Mouse (Mus musculus) ES-E14 (cell line): ENCODE data around the gene Pced1a. TPM values are rescaled to one million over a fixed set of nuclear protein-coding genes. Genes with fewer than 3 reads are reported as not detected.

Experiments
- DNase-seq: peaks from one replicate; pipeline ENCODE4 v3.0.0-alpha.2; 2013; ENCODE audit warnings: low read depth, low spot score
- H3K27ac ChIP-seq: 2 replicates; pipeline ENCODE4 v1.5.1; 2012; ENCODE audit warnings: low read depth, mild to moderate bottlenecking, low read length, moderate library complexity, mixed read lengths; ENCODE audit not compliant: poor library complexity, insufficient read depth, severe bottlenecking
- H3K36me3 ChIP-seq: 2 replicates; pipeline ENCODE4 v1.6.1; 2012; ENCODE audit warnings: mild to moderate bottlenecking, low read length, moderate library complexity, mixed read lengths; ENCODE audit not compliant: control insufficient read depth, poor library complexity, insufficient read depth, severe bottlenecking
- H3K4me1 ChIP-seq, 2 experiments: fragments of 150-350 bp in 1 of 2; sonication (generic) in 1 of 2; 2 replicates each; pipeline ENCODE4 v1.6.1; 2012; ENCODE audit warnings: low read length in 2 of 2, mild to moderate bottlenecking in 1 of 2, mixed read lengths in 1 of 2; ENCODE audit not compliant: control insufficient read depth in 2 of 2, insufficient read depth in 2 of 2, poor library complexity in 1 of 2
- H3K4me3 ChIP-seq, 2 experiments: fragments of 150-350 bp in 1 of 2; sonication (generic) in 1 of 2; 2 replicates each; pipeline ENCODE4 v1.5.1; 2012; ENCODE audit warnings: low read length in 2 of 2, low read depth in 1 of 2, mild to moderate bottlenecking in 1 of 2, mixed read lengths in 1 of 2; ENCODE audit not compliant: insufficient read depth in 1 of 2, poor library complexity in 1 of 2, severe bottlenecking in 1 of 2
- H3K9ac ChIP-seq: 2 replicates; pipeline ENCODE4 v1.6.1; 2012; ENCODE audit warnings: low read depth, mild to moderate bottlenecking, low read length, mixed read lengths; ENCODE audit not compliant: poor library complexity, insufficient read depth, severe bottlenecking
- H3K9me3 ChIP-seq: fragments of 150-350 bp; sonication (generic); 2 replicates; pipeline ENCODE4 v1.6.1; 2012; ENCODE audit warnings: low read depth, mild to moderate bottlenecking, low read length; ENCODE audit not compliant: control insufficient read depth, insufficient read depth
- CHD2 ChIP-seq: IDR thresholded peaks from 2 replicates; pipeline ENCODE4 v1.6.1; 2014; ENCODE audit warnings: mild to moderate bottlenecking, low read depth, low read length, inconsistent platforms
- HCFC1 ChIP-seq: IDR thresholded peaks from 2 replicates; pipeline ENCODE4 v1.6.1; 2012; ENCODE audit warnings: low read length, inconsistent platforms, borderline replicate concordance; ENCODE audit not compliant: insufficient read depth
- MAFK ChIP-seq: IDR thresholded peaks from 2 replicates; pipeline ENCODE4 v1.6.1; 2014; ENCODE audit warnings: mild to moderate bottlenecking, low read depth, low read length, inconsistent platforms; ENCODE audit not compliant: insufficient read depth
- ZC3H11A ChIP-seq: IDR thresholded peaks from 2 replicates; pipeline ENCODE4 v1.6.1; 2012; ENCODE audit warnings: low read depth, mild to moderate bottlenecking, inconsistent platforms, low read length, borderline replicate concordance
- ZNF384 ChIP-seq: IDR thresholded peaks from 2 replicates; pipeline ENCODE4 v1.6.1; 2012; ENCODE audit warnings: low read depth, low read length, inconsistent platforms
- in situ Hi-C, 2 experiments: fragments of 600-800 bp; cut with MboI; formaldehyde crosslinking; loops; one replicate each; pipeline ENCODE4 v1.15.1; 2025; ENCODE audit warnings: low sequenced_read_pairs in 2 of 2, inconsistent platforms in 1 of 2; ENCODE audit not compliant: unreplicated experiment in 2 of 2
- total RNA-seq: library from RNA; depleted of rRNA; stranded (reverse); fragments of 300-350 nt; gene quantifications from 2 replicates; pipeline ENCODE4 v1.2.3, GENCODE M21; 2012

Pced1a gene
- total RNA-seq, 1 experiment = 13.1 TPM

GRCm38 (mm10) chr2:130454748-130455370 lies 30.4 kb upstream of the Pced1a start:
- H3K9me3 ChIP-seq = no peaks in the 10 kb centered on the region
- no peak overlapping the region for H3K27ac ChIP-seq
- in situ Hi-C loops = no loop called here
- H3K36me3 ChIP-seq = no peaks in the 10 kb centered on the region; the same call in 1 of the 2 replicates
- TF ChIP-seq ZNF384 = no peak
- TF ChIP-seq CHD2 = no peak
- TF ChIP-seq MAFK = no peak
- no peak for TF ChIP-seq ZC3H11A
- no peak for TF ChIP-seq HCFC1
- H3K4me3 ChIP-seq = no peak overlapping the region
- H3K4me1 ChIP-seq = no peaks in the 10 kb centered on the region
- DNase-seq = no peak
- no peak overlapping the region for H3K9ac ChIP-seq

GRCm38 (mm10) chr2:130453421-130453820 lies 28.9 kb upstream of the Pced1a start:
- no peak overlapping the region for H3K4me3 ChIP-seq
- TF ChIP-seq CHD2 = no peak
- TF ChIP-seq ZC3H11A = no peak
- TF ChIP-seq ZNF384 = no peak
- no peak for TF ChIP-seq MAFK
- no peak for TF ChIP-seq HCFC1
- in situ Hi-C loops = no loop called here
- no peak overlapping the region for H3K27ac ChIP-seq
- H3K4me1 ChIP-seq = no peaks in the 10 kb centered on the region
- H3K36me3 ChIP-seq = no peaks in the 10 kb centered on the region
- H3K9ac ChIP-seq = no peak overlapping the region
- no peak for DNase-seq
- H3K9me3 ChIP-seq = no peaks in the 10 kb centered on the region

GRCm38 (mm10) chr2:130452266-130452665 lies 27.8 kb upstream of the Pced1a start:
- DNase-seq = no peak
- no peaks in the 10 kb centered on the region for H3K4me1 ChIP-seq
- in situ Hi-C loops = no loop called here
- H3K9me3 ChIP-seq = no peaks in the 10 kb centered on the region
- H3K27ac ChIP-seq = no peak overlapping the region
- TF ChIP-seq MAFK (no peak), HCFC1 (no peak), CHD2 (no peak), ZC3H11A (no peak), ZNF384 (no peak)
- H3K9ac ChIP-seq = no peak overlapping the region
- H3K36me3 ChIP-seq = no peaks in the 10 kb centered on the region
- no peak overlapping the region for H3K4me3 ChIP-seq

GRCm38 (mm10) chr2:130451727-130452090 lies 27.2 kb upstream of the Pced1a start:
- in situ Hi-C loops = no loop called here
- Histone ChIP-seq H3K4me1 (no peaks in the 10 kb centered on the region), H3K36me3 (no peaks in the 10 kb centered on the region), H3K27ac (no peak overlapping the region), H3K9ac (no peak overlapping the region), H3K4me3 (no peak overlapping the region), H3K9me3 (no peaks in the 10 kb centered on the region)
- TF ChIP-seq ZC3H11A (no peak), ZNF384 (no peak), CHD2 (no peak), MAFK (no peak), HCFC1 (no peak)
- DNase-seq = no peak
